Mouse (Mus musculus): Measurements from ENCODE around the gene Flrt1.

DNA sequence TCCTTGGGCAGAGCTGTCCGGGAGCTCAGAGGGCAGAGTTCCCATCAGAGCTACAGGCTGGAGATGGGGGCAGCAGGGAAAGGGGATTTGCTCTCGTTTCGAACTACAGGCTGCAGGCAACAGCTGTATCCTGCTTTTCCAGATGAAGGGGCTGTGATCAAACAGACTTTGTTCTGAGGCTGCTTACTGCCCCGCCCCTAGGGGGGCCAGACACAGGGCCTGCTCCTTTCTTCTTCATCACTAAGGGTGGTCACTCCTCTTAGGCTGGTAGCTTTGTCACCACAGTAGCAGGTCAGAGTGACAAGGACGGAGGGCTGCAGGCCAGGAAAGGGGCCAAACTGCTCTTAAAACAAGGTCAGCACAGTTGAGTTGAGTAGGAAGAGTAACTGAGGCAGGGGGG, 4.6 kb upstream of the Flrt1 start:
- TF ChIP-seq CTCF (IDR thresholded peaks at IDR 0.05; ENCODE audit: control insufficient read depth, insufficient read depth, low read length) (no peak), POLR2A (IDR thresholded peaks at IDR 0.05; ENCODE audit: borderline replicate concordance, control insufficient read depth, low read depth, low read length) (no peak)

All from bone marrow, adult 2 months (tissue).